Mouse (Mus musculus): ENCODE data around the gene 1700018F24Rik.
"Not testable (repeated sequence)": the region's sequence is repeated elsewhere in the genome, so short reads cannot be mapped to it uniquely, and the experiment has no call there.

Gene 1700018F24Rik

GRCm38 (mm10) chr5:145042690-145043089 lies at the start of gene 1700018F24Rik:
TSS of gene 1700018F24Rik (plus strand) at chr5:145042990.
- not testable (repeated sequence) for DNase-seq

GRCm38 (mm10) chr5:144998491-144998890 lies 44.3 kb upstream of the 1700018F24Rik start:
- no peak for DNase-seq

GRCm38 (mm10) chr5:145003362-145003761 lies 39.4 kb upstream of the 1700018F24Rik start:
- no peak for DNase-seq

GRCm38 (mm10) chr5:145004495-145004894 lies 38.3 kb upstream of the 1700018F24Rik start:
- DNase-seq, result no peak

- DNase-seq, result no peak
Observed at GRCm38 (mm10) chr5:145005596-145005995, 37.2 kb upstream of the 1700018F24Rik start.

- no peak for DNase-seq
Observed at GRCm38 (mm10) chr5:145008878-145009659, 33.7 kb upstream of the 1700018F24Rik start.

GRCm38 (mm10) chr5:145014278-145014677 lies 28.5 kb upstream of the 1700018F24Rik start:
- DNase-seq, result no peak

- DNase-seq, result not testable (repeated sequence)
Observed at GRCm38 (mm10) chr5:145016761-145017160, 26.0 kb upstream of the 1700018F24Rik start.

GRCm38 (mm10) chr5:145020254-145020653 lies 22.5 kb upstream of the 1700018F24Rik start:
- not testable (repeated sequence) for DNase-seq

GRCm38 (mm10) chr5:145020712-145021111 lies 22.1 kb upstream of the 1700018F24Rik start:
- not testable (repeated sequence) for DNase-seq

- DNase-seq, result not testable (repeated sequence)
Observed at GRCm38 (mm10) chr5:145030476-145030875, 12.3 kb upstream of the 1700018F24Rik start.

GRCm38 (mm10) chr5:145032391-145032790 lies 10.4 kb upstream of the 1700018F24Rik start, which contains the start of gene Gm4871:
TSS of gene Gm4871 (minus strand) at chr5:145032754.
- not testable (repeated sequence) for DNase-seq

GRCm38 (mm10) chr5:145041628-145042027 lies 1.2 kb upstream of the 1700018F24Rik start:
- DNase-seq, result no peak

- not testable (repeated sequence) for DNase-seq
Observed at GRCm38 (mm10) chr5:145054187-145054586, 11.4 kb downstream of the 1700018F24Rik start.

GRCm38 (mm10) chr5:145057907-145058306 lies 15.1 kb downstream of the 1700018F24Rik start:
- DNase-seq, result no peak

GRCm38 (mm10) chr5:145058722-145059121 lies 15.9 kb downstream of the 1700018F24Rik start:
- no peak for DNase-seq

GRCm38 (mm10) chr5:145059524-145059923 lies 16.7 kb downstream of the 1700018F24Rik start:
- no peak for DNase-seq

GRCm38 (mm10) chr5:145064765-145065340 lies 22.1 kb downstream of the 1700018F24Rik start:
- no peak for DNase-seq

- DNase-seq, result no peak
Observed at GRCm38 (mm10) chr5:145068863-145069262, 26.1 kb downstream of the 1700018F24Rik start.

- peak; percentile 79 for DNase-seq
Observed at GRCm38 (mm10) chr5:145069707-145070106, 26.9 kb downstream of the 1700018F24Rik start.

- no peak for DNase-seq
Observed at GRCm38 (mm10) chr5:145071342-145071741, 28.6 kb downstream of the 1700018F24Rik start.

- DNase-seq, result no peak
Observed at GRCm38 (mm10) chr5:145075081-145075480, 32.3 kb downstream of the 1700018F24Rik start.

GRCm38 (mm10) chr5:145081866-145082613 lies 39.2 kb downstream of the 1700018F24Rik start:
- DNase-seq, result peak; percentile 31

Data from lung, postnatal 10 days (tissue).